11 mouse cellular contexts compared by ENCODE assay signal in the genomic region with DNA sequence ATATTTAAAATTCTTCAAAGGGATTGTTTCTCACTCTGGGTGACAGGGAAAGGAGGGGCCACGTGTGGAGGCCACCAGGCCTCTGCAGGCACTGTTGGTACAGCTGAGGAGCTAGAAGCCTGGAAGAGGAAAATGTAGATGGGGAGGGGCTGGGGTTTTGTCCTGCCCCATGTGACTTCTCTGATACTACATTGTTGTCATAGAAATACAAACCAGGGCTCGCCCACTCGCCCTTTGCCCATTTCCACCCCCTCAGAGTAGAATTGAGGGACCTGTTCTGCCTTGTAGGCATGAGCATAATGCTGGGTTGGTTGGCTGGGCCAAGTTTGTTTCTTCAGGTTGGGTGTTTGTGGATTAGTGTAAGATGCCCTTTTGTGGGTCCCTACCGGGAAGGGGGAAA.
DNase-seq lines count a peak whose midpoint lies in the region; ATAC-seq and TF ChIP-seq lines count a peak whose summit lies in the region.
"Had no signal": no experiment of that assay in that cellular context is flagged by ENCODE, and none has a peak within 500 bp of the region (broad histone marks: within the 10 kb centered on the region; RNA-seq: fewer than 3 reads in every experiment).

No protein-coding gene starts in this region.

- 56% methylated on average over 4 of the region's 4 CpGs for WGBS in forebrain, embryonic 12.5 days
- 54% methylated on average over 4 of the region's 4 CpGs for WGBS in forebrain, postnatal 0 days
- WGBS in thymus, adult 2 months: 35% methylated on average over 4 of the region's 4 CpGs
- WGBS in limb, embryonic 15.5 days: 50% methylated on average over 4 of the region's 4 CpGs
- WGBS in stomach, embryonic 16.5 days: 48% methylated on average over 4 of the region's 4 CpGs

- peaks cover 62% of the 10 kb centered on the region for H3K4me1 ChIP-seq in forebrain, embryonic 12.5 days
- peaks cover 17% of the 10 kb centered on the region; the same call in 1 of the 2 replicates for H3K4me1 ChIP-seq in forebrain, postnatal 0 days (ENCODE audit: insufficient read depth)
- H3K4me1 ChIP-seq in thymus, adult 2 months (replicated peaks; ENCODE audit: control insufficient read depth, insufficient read depth, low read length): peaks cover 54% of the 10 kb centered on the region
- H3K4me1 ChIP-seq in limb, embryonic 15.5 days: peaks cover 46% of the 10 kb centered on the region
- peaks cover 28% of the 10 kb centered on the region for H3K4me1 ChIP-seq in stomach, embryonic 16.5 days (ENCODE audit: control insufficient read depth, insufficient read depth, low read length)

- H3K27me3 ChIP-seq in forebrain, embryonic 12.5 days: peaks cover 27% of the 10 kb centered on the region
- no peaks in the 10 kb centered on the region; the same call in 1 of the 2 replicates for H3K27me3 ChIP-seq in forebrain, postnatal 0 days (ENCODE audit: insufficient read depth, low read length)
- H3K27me3 ChIP-seq in thymus, adult 2 months (ENCODE audit: control insufficient read depth, insufficient read depth, low read length): no peaks in the 10 kb centered on the region
- H3K27me3 ChIP-seq in limb, embryonic 15.5 days: no peaks in the 10 kb centered on the region
- H3K27me3 ChIP-seq in stomach, embryonic 16.5 days (ENCODE audit: control insufficient read depth, insufficient read depth, low read length): no peaks in the 10 kb centered on the region

- no peaks in the 10 kb centered on the region for H3K36me3 ChIP-seq in forebrain, embryonic 12.5 days (replicated peaks)
- H3K36me3 ChIP-seq in forebrain, postnatal 0 days (ENCODE audit: insufficient read depth): no peaks in the 10 kb centered on the region
- H3K36me3 ChIP-seq in thymus, adult 2 months (ENCODE audit: control insufficient read depth, insufficient read depth, low read length): no peaks in the 10 kb centered on the region
- H3K36me3 ChIP-seq in limb, embryonic 15.5 days: no peaks in the 10 kb centered on the region
- H3K36me3 ChIP-seq in stomach, embryonic 16.5 days (ENCODE audit: control insufficient read depth, insufficient read depth, low read length): no peaks in the 10 kb centered on the region

- no peak for DNase-seq in forebrain, postnatal 0 days
- no peak for DNase-seq in thymus, adult 2 months
- DNase-seq in thymus, postnatal 0 days (ENCODE audit: low spot score): no peak
- DNase-seq in testis, postnatal 10 days (ENCODE audit: low spot score): no peak
- DNase-seq: embryo, embryonic 11 days had no signal

- peak overlapping the region; percentile 42; the same call in 1 of the 2 replicates for H3K27ac ChIP-seq in forebrain, embryonic 12.5 days
- H3K27ac ChIP-seq in forebrain, postnatal 0 days (ENCODE audit: low read depth, low read length): no peak overlapping the region
- H3K27ac ChIP-seq in thymus, adult 2 months (ENCODE audit: control insufficient read depth, insufficient read depth, low read length): peak overlapping the region; percentile 31
- H3K27ac ChIP-seq in limb, embryonic 15.5 days: 0 out of 2 replicates have a peak overlapping the region, but pooled peaks have one; percentile 18
- peak overlapping the region; percentile 86 for H3K27ac ChIP-seq in stomach, embryonic 16.5 days (ENCODE audit: low read length)
- H3K27ac ChIP-seq: macrophage had no signal

- no peak for TF ChIP-seq CTCF in forebrain, postnatal 0 days (IDR thresholded peaks at IDR 0.05; ENCODE audit: low read depth)
- no peak for TF ChIP-seq CTCF in thymus, adult 2 months (IDR thresholded peaks at IDR 0.05; ENCODE audit: borderline replicate concordance, control insufficient read depth, extremely low read depth, insufficient read depth, low read length, poor library complexity)

- ATAC-seq in forebrain, embryonic 12.5 days (ENCODE audit: low FRiP score): no peak
- no peak for ATAC-seq in forebrain, postnatal 0 days
- no peak for ATAC-seq in limb, embryonic 15.5 days (ENCODE audit: insufficient number of reproducible peaks, low FRiP score, low TSS enrichment, low read depth)
- ATAC-seq in stomach, embryonic 16.5 days (ENCODE audit: insufficient read depth, low FRiP score): 0 out of 2 replicates have a peak, but pooled peaks have one; percentile 26
- no peak for ATAC-seq in megakaryocyte progenitor cell, adult 5-6 weeks (replicated peaks; ENCODE audit: poor library complexity)
- ATAC-seq: inflammation-experienced regulatory T-cells, adult 6 months had no signal

- no peak overlapping the region for H3K4me2 ChIP-seq in forebrain, embryonic 12.5 days
- H3K4me2 ChIP-seq in forebrain, postnatal 0 days (ENCODE audit: low read depth): no peak overlapping the region
- H3K4me2 ChIP-seq in limb, embryonic 15.5 days: no peak overlapping the region
- no peak overlapping the region for H3K4me2 ChIP-seq in stomach, embryonic 16.5 days (ENCODE audit: low read depth, low read length)

- no peak for TF ChIP-seq POLR2A in thymus, adult 2 months (IDR thresholded peaks at IDR 0.05; ENCODE audit: control insufficient read depth, extremely low read depth, insufficient read depth, low read length, poor library complexity)

- H3K9me3 ChIP-seq in forebrain, embryonic 12.5 days: no peaks in the 10 kb centered on the region
- H3K9me3 ChIP-seq in forebrain, postnatal 0 days (ENCODE audit: low read length): no peaks in the 10 kb centered on the region
- H3K9me3 ChIP-seq in limb, embryonic 15.5 days: no peaks in the 10 kb centered on the region
- H3K9me3 ChIP-seq in stomach, embryonic 16.5 days (replicated peaks; ENCODE audit: control insufficient read depth, low read length): no peaks in the 10 kb centered on the region

- H3K9ac ChIP-seq in forebrain, embryonic 12.5 days: no peak overlapping the region
- H3K9ac ChIP-seq in forebrain, postnatal 0 days: no peak overlapping the region
- H3K9ac ChIP-seq in limb, embryonic 15.5 days: no peak overlapping the region
- H3K9ac ChIP-seq in stomach, embryonic 16.5 days (ENCODE audit: low read length): peak overlapping the region; percentile 43

- no peak overlapping the region for H3K4me3 ChIP-seq in forebrain, embryonic 12.5 days (replicated peaks)
- no peak overlapping the region for H3K4me3 ChIP-seq in forebrain, postnatal 0 days (ENCODE audit: low read depth, low read length)
- no peak overlapping the region for H3K4me3 ChIP-seq in thymus, adult 2 months (ENCODE audit: control insufficient read depth, insufficient read depth, low read length)
- H3K4me3 ChIP-seq in limb, embryonic 15.5 days: no peak overlapping the region
- no peak overlapping the region for H3K4me3 ChIP-seq in stomach, embryonic 16.5 days (replicated peaks; ENCODE audit: low read length)
